Mouse (Mus musculus) MN1 (cell line): ENCODE results near the gene Spint5.
"Not testable (repeated sequence)": the region's sequence is repeated elsewhere in the genome, so short reads cannot be mapped to it uniquely, and the experiment has no call there.

Experiments used
- DNase-seq: peaks from one replicate; pipeline ENCODE4 v3.0.0-alpha.2; 2016; ENCODE audit warnings: low spot score

Spint5 gene

DNA sequence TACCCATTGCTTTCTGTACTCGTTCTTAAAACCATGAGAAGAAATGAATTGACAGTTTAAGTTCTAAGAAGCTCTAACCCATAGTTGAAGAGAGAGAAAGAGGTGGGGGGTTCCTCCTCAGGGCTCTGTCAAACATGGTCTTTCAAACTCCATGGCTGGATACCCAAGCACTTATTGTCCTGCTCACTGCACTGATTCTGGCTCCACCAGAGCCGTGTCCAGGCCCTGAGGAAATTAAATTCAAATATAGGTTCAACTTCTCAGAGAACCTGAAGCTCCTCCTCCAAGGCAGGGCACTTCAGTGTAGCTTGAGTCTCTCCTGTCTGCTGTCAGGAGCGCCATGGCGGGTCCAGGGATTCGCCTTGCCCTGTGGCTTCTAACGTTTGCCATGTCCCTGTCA lies at the start of gene Spint5:
Spint5 (plus strand) TSS at position 301 of the 400 bp plus-strand sequence.
- no peak for DNase-seq

DNA sequence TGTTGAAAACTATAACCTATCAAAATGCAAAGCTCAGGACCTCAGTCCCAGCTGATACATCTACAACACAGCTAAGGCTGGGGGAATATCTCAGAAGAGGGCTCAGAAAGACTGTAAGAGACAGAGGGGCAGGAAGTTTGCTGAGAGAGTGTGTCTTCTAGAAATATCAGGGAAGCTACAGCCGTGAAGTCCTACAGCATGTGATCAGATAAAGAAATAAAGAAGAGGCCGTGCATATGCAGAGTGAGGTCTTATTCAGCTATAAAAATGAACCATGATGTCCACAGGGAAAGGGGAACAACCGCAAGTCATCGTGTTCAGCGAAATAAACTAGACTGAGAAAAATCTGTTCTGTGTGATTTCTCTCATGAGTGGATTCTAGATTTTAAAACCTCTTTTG lies 44.8 kb upstream of the Spint5 start:
- no peak for DNase-seq

DNA sequence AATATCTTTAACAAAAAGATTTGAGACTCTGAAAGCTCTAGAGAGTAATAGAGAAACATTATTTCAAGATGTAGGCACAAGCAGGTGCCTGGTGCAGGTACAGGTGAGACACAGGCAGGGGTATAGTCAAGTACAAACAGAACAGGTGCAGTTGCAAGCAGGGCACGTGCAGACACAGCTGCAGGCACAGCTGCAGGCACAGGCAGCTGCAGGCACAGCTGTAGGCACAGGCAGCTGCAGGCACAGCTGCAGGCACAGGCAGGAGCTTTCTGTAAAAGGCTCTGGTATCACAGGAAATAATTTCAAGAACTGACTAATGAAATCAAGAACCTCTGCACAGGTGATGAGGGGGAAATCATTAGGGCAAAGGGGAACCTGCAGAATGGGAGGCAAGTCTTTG lies 44.2 kb upstream of the Spint5 start:
- DNase-seq: no peak

DNA sequence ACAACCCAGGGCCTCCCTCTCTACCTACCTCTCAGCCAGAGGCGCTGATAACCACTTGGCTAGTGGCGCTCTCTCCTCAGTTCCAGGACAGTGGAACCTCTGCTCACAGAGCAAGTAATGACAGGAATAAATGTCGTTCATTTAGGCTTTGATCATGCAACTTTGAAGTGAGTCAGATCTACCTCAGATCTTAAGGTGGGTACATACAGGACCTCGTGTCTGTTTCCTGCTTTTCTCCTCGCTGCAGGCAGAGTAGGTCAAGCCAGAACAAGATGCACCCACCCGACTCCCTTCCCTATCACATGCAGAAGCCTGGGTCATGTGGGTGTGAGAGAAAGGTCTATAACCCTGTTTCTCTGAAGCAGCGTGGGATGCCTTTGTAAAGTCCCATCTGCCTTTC lies 41.1 kb upstream of the Spint5 start, which contains the start of gene Wfdc11:
Wfdc11 (minus strand) TSS at position 101 of the 400 bp plus-strand sequence.
- no peak for DNase-seq

DNA sequence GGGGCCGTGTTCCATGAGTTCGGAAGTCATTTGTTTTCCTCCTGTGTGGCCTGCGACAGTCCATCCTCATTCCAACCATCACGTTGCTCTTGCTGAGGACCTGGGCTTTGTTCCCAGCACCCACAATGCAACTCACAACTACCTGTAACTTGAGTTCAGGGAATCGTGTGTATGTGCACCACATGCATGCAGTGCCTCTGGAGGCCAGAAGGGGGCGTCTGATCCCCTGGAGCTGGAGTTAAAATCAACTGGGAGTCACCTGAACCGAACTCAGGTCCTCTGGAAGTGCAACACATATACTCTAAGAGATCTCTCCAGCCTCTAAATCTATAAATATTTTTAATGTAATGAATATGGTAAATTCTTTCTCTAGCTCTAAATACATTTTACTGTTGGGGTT lies 39.0 kb upstream of the Spint5 start:
- DNase-seq: no peak

DNA sequence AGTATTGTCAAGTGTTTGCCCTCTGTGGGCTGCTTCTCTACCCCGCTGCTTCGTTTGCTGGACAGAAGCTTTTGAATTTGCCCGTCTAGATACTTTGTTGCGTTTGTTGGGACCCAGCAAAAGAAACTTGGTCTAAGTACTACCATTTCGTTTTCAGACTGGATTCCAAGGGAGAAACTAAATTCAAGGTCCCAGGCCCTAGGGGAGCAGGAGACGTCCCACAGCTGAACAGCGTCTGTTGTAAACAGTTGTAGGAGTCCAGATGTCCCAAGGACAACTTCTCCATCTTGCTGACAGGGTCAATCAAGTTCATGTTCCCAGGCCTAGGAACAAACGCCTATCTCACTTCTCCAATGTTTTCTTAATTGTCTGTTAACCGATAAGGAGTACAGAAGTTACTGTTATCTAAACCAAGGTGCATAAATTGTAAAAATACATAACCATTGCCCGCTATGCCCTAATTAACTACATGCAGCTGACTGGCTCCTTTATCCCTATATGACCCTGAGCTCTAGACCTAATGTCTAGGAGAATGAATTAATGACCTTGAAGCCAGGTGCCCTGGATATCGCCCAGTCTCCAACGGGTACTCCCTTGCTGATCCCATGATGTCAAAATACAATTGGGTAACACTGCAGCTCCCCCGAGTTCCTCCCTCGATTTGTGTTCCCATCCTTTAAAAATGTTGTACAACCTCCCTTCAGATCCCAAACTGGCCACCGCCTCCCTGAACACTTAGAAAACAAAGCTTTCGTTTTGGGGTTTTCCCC lies 38.0 kb upstream of the Spint5 start:
- DNase-seq: no peak

DNA sequence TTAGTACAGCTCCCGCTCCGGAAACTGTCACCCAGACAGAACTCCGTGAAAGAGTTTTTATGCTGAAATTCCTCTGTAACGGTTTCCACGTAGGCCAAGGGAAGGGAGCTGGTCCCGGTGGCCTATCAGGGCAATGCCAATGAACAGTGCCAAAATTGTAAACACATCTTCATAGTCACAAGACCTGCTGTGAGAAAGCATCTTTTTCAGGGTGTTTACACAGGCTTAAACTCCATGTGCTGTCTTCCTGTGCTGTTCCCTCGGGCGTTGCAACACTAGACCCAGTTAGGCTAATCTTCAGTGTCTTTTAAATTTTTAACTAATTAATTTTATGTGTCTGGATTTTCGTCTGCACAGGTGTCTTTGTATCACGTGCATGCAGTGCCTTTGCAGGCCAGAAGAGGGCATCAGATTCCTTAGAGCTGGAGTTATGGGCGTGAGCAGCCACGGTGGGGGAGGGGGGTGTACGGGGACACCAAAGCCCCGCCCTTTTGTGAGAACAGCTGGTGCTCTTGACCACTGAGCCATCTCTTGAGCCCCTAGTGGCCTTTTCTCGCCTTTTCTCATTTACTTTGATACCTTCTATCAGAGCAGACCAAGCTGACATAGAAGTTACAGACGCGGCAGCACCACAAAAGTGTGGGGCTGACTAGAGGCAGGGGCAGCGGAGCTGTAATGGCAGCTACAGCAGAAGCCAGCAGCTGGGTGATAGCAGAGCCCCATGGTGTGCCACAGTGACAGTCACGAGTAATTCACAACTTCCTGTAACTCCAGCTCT lies 36.1 kb upstream of the Spint5 start:
- peak; percentile 18 for DNase-seq

DNA sequence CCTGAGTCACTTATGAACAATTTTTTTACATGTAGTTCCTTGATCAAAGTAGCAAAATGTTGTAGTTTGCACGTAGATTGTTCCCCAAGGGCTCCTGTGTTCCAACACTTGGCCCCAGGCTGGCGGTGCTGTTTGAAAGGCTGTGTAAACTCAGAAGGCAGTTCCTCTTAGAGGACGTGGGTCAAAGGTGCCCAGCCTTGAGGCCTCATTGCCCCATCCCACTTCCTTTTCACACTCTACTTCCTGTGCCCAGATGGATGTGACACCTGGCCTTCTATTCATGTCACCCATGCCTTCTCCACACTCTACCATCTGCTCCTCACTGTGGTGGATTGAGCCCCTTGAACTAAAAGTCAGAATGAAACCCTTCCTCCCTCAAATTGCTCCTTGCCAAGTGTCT lies 35.2 kb upstream of the Spint5 start:
- DNase-seq: no peak

DNA sequence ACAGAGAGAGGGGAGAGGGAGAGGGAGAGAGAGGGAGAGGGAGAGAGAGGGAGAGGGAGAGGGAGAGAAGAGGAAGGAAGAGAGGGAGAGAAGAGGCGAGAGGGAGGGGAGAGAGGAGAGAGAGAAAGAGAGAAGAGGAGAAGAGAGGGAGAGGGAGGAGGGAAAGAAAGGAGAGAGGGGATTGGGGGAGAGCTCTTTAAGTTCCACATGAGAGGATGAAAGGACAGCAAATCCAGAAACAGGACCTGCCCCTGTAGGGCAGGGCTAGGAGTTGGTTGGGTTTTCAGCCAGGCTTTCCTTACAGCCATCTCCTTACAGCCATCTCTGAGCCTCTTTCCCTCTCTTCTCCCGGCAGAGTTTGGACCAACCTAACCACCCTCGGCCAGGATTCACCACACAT lies 30.3 kb upstream of the Spint5 start, which contains the start of gene Wfdc13:
Wfdc13 (plus strand) TSS at position 301 of the 400 bp plus-strand sequence.
- no peak for DNase-seq

DNA sequence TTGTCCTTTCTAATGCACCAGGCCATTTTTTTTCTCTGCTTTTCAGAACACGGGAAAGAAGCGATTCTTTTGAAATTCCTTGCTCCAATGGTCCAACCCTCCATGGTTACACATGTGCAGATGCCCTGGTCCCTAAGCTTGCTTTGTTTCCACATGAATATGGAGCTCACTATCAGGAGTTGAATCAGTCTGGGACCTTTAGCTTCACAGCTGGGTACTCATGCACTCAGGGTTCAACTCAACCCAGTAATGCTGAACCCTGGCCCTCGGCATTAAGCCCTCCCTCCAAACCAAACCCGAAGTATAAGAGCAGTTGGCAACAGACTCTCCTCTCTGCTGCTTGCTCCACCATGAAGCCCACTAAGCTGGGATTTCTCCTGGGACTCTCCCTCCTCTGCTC lies 16.9 kb upstream of the Spint5 start, which contains the start of gene Spint4:
Spint4 (plus strand) TSS at position 301 of the 400 bp plus-strand sequence.
- no peak for DNase-seq

DNA sequence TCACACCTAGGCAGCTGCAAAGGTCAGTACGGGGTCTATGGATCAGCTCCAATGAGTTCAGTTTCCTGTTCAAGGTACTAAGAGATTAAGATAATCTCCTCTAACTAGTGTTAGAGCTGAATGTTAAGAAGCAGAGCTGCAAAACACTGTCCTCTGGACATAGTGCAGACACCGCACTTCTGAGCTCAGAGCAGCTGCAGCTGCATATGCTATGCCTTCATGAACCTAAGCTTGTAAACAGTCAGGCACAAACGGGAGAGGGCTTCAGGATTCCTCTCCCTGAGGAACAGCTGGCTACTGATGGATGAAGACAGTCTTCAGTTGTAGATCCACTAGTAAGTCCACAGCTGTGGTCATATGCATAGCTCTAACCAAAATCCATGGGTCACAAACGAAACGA lies 14.1 kb upstream of the Spint5 start:
- DNase-seq: no peak

DNA sequence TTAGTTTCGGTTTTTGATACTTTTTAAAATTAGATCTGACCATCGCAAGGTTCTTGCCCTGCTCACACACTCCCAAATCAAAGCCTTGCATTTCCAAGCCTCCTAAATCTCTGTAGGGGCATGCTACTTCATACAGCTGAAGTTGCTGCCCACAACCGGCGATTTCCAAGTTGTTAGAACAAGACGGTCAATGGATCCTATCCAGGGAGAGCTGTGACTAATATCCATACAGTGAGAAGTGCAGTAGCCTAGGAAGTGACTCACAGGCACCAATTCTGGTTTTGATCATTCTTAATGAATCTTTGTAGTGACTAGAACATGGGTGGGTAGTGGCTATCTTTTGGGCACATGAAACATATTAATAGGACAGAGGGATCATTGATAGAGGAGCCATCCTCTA lies 13.3 kb upstream of the Spint5 start:
- DNase-seq: no peak

DNA sequence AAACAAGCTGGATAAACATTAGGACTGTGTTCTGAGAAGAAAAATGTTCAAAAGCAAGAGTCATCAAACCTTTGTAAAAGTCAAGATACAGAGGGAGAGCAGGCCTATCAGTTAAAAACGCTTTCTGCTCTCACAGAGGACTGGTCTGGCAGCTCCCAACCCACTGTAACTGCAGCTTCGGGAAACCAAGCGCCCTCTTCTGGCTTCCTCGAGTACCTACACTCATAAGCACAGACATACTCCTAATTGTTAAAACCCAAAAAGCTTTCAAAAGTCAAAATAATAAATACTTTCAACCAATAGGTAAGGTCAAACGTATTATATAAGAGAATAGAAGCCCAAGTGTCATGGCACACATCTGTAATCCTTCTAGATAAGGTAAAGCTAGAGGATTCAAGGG lies 10.9 kb upstream of the Spint5 start:
- no peak for DNase-seq

DNA sequence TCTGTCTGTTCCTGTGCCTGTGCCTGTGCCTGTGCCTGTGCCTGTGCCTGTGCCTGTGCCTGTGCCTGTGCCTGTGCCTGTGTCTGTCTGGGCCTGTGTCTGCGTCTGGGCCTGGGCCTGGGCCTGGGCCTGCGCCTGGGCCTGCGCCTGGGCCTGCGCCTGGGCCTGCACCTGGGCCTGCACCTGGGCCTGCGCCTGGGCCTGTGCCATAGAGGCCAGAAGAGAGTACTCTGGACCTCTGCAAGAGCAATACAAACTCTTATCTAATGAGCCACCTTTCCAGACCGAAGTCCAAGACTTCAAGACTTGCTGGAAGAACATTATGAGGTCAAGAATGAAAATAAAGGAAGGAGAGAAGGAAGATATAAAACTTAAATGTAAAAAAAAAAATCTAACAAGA lies 9.8 kb upstream of the Spint5 start:
- DNase-seq: no peak

DNA sequence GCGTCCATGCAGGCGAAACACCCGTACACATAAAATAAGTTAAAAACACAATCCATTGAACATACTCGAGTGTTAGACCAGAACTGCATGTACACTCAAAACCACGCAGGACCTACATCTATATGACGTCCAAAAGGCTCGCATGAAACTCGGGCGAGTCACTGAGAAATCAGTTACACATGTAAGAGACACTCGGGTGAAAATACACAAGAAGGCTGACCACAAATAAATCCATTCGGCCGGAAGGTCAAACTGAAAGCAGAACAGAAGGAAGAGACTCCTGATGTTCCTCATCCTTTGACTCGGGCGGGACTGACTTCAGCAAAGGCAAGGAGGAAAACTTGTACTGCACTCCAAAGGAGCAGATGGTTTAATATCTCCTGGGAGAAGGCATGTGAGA lies 9.1 kb upstream of the Spint5 start:
- no peak for DNase-seq

DNA sequence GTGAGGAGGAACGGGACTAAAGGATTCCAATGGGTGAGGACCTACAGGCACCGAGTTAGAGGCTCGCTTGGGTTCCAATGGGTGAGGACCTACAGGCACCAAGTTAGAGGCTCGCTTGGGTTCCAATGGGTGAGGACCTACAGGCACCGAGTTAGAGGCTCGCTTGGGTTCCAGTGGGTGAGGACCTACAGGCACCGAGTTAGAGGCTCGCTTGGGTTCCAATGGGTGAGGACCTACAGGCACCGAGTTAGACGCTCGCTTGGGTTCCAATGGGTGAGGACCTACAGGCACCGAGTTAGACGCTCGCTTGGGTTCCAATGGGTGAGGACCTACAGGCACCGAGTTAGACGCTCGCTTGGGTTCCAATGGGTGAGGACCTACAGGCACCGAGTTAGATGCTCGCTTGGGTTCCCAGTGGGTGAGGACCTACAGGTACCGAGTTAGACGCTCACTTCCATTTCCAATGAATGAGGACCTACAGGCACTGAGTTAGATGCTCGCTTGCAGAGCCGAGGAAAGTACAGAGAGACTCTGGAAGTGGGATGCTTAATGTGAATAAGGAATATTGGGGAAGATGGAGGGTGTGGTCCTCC lies 1.2 kb downstream of the Spint5 start:
- DNase-seq: not testable (repeated sequence)

DNA sequence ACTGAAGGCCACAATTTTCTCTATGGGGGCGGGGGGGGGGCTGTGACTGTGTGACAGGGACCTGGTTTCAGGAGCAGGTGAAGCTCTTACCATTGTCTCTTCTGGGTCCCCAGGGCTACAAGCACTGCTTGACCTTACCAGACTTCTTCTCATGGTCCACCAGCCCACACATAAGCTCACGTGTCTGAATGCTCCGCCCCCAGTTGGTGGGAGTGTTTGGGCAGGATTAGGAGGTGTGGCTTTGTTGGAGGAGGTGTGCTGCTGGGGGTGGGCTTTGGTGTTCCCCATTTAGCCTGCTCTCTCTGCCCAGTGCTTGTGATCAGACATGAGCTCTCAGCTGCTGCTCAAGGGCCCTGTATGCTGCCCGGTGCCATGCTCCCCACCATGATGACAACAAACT lies 8.2 kb downstream of the Spint5 start:
- DNase-seq: no peak

DNA sequence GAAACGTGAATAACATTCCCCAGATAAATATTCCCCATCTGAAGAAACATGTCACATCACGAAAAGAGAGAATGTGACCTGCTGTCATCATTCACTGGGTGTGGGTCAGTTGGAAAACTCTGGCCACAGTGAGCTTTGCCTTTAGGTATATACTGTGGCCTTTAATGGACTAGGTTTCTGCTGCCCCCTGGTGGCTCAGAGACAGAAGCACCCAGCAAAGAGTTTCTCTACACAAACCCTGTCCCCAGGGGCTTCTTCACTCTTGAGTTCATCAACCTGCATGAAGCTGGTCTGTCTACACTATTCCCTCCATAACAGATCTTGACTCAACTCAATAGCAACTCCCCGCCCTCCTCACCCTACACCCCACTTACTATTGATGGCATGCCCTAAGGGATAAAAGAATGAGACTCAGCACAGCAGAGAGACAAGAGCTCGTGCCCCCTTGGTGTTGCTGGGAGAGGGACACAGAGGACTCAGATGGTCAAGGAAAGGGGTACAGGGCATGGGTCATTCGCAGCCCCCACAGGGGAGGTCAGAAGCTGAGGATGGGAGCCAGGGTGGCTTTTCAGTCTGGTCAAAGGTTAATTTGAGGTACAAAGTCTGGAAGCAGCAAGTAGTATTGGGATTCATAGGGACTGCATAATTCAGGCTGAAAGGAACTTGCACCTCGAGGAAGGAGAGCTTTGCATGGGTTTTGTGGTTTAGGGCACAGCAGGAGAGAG lies 11.0 kb downstream of the Spint5 start:
- peak; percentile 72 for DNase-seq

DNA sequence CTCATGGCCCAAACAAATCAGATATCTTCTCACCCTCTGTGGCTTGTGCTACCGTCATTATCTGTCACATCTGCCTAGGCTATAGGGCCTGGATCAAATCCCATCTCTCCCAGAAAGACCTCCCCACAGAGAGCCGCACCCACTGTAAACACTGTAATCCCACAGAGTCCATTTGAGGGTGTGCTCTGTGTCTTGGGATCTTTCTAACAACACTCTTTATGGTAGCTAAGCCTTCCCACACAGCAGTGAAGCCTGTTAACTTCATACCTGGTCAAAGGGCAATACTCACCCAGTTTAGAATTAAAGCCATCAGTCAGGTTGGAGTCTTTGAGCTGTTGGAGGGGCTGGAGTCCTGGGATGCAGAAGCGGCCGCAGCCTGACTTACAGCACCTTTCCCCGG lies 16.6 kb downstream of the Spint5 start:
- DNase-seq: no peak

DNA sequence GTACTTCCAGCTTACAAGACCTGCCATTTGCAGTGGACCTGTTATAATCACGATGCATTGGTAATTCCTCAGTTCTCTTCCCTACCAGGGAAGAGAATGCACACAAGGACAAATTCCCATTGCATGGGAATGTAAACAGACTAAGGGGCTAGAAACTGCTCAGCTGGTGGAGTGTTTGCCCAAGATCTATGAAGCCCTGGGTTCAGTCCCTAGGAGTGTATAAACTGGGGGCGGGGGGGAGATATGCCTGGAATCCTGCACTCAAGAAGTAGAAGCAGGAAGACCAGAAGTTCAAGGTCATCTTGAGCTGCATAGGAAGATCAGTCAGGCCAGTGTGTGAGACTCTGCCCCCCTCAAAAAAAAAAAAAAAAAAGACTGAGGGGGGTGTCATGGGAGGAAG lies 18.2 kb downstream of the Spint5 start:
- no peak for DNase-seq

DNA sequence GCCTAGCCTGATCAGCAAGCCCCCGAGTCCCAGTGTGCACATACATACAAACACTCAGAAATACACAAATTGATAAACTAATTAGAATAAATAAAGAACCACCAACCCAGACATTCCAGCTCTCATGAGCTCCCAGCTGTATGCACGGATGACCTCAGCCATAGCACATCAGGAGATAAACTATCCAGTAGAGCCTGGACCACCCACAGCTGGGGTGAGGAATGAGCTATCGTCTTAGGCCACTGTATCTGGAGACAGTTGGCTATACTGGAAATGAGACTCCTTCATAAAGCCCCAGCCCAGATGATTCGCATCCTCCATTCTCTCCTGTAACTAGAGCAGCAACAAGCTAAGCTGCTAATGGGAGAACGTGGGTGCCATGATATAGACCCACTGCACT lies 19.7 kb downstream of the Spint5 start:
- no peak for DNase-seq

DNA sequence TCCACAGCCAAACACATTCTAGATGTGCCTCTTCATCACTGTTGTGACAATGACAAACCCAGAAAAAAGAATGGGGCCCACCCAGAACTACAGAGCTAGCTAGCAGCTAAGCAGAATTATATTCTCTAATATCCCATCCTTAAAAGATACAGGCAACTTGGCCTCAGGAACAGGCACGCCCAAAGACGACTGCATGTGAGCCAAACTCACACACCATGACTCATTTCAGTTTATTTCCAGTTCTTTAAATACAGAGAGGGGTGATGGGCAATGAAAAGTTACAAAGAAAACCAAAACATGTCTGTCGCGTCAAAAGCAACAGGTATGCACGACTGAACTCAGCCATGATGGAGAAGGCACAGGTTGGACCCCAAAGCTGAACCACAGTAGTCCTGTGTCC lies 20.3 kb downstream of the Spint5 start:
- DNase-seq: no peak
